In the genomic region with DNA sequence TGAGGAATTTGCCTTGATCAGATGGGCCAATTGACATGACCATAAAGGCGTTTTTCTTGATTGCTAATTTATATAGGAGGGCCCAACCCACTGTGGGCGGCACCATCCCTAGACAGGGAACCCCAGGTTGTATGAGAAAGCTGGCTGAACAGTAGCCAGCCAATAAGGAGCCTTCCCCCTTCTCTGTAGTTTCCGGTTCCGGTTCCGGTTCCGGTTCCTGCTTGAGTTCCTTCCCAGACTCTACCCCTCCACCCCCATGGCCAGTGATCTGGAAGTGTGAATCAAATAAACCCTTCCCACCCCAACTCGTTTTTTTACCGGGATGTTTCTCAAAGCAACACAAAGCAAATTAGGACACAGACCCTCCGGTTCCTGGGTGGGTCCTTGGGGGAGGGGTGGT, we compare ENCODE assay signal across 25 mouse cellular contexts. TPM values are rescaled to one million over a fixed set of nuclear protein-coding genes. Genes with fewer than 3 reads are reported as not detected.
DNase-seq lines count a peak whose midpoint lies in the region; ATAC-seq and TF ChIP-seq lines count a peak whose summit lies in the region.
"Had no signal": no experiment of that assay in that cellular context is flagged by ENCODE, and none has a peak within 500 bp of the region (broad histone marks: within the 10 kb centered on the region; RNA-seq: fewer than 3 reads in every experiment).

No protein-coding gene starts in this region.

- H3K4me2 ChIP-seq in hindbrain, embryonic 12.5 days (replicated peaks) = no peak overlapping the region
- H3K4me2 ChIP-seq: embryonic facial prominence, embryonic 12.5 days; forebrain, embryonic 13.5 days; forebrain, embryonic 15.5 days had no signal

- DNase-seq in hindbrain, embryonic 10.5 days (ENCODE audit: low spot score) = no peak
- peak; percentile 63 for DNase-seq in ES-CJ7 (ENCODE audit: low read depth, low spot score)
- DNase-seq in R1 (ENCODE audit: low read depth, low spot score) = peak; percentile 78
- no peak for DNase-seq in embryonic facial prominence, embryonic 10.5 days (ENCODE audit: low spot score)
- DNase-seq in cerebellum, adult 2 months = no peak
- DNase-seq in lung, postnatal 36 days = no peak
- DNase-seq: adrenal gland, adult 8-10 months; adrenal gland, postnatal 14 days; adrenal gland, postnatal 36 days; cerebellum, adult 11-12 months; cerebellum, adult 8-10 months; cerebellum, adult 9-11 months; cerebellum, postnatal 14 days; cerebellum, postnatal 36 days; embryo, embryonic 11 days; forebrain, postnatal 0 days had no signal

- no peak for ATAC-seq in hindbrain, embryonic 12.5 days (ENCODE audit: low FRiP score)
- ATAC-seq: activated CD4-positive, CD25-positive, alpha-beta regulatory T cell, adult 4 months; forebrain, embryonic 13.5 days; forebrain, embryonic 15.5 days; forebrain, postnatal 0 days; Patski had no signal

- no peak overlapping the region for H3K9ac ChIP-seq in hindbrain, embryonic 12.5 days
- H3K9ac ChIP-seq: embryonic facial prominence, embryonic 12.5 days; forebrain, embryonic 13.5 days; forebrain, embryonic 15.5 days; forebrain, postnatal 0 days had no signal

- H3K9me3 ChIP-seq in hindbrain, embryonic 10.5 days = no peaks in the 10 kb centered on the region
- H3K9me3 ChIP-seq in hindbrain, embryonic 12.5 days (replicated peaks) = no peaks in the 10 kb centered on the region
- H3K9me3 ChIP-seq in embryonic facial prominence, embryonic 10.5 days = no peaks in the 10 kb centered on the region
- H3K9me3 ChIP-seq: embryonic facial prominence, embryonic 12.5 days; forebrain, embryonic 13.5 days; forebrain, embryonic 15.5 days; G1E had no signal

- no peak overlapping the region for H3K4me3 ChIP-seq in hindbrain, embryonic 10.5 days
- H3K4me3 ChIP-seq in hindbrain, embryonic 12.5 days = no peak overlapping the region
- H3K4me3 ChIP-seq in embryonic facial prominence, embryonic 10.5 days = no peak overlapping the region
- no peak overlapping the region for H3K4me3 ChIP-seq in cerebellum, adult 2 months (replicated peaks; ENCODE audit: insufficient read depth, low read depth, low read length)
- H3K4me3 ChIP-seq: embryonic facial prominence, embryonic 12.5 days; forebrain, embryonic 13.5 days; forebrain, embryonic 15.5 days had no signal

- H3K4me1 ChIP-seq in hindbrain, embryonic 10.5 days (replicated peaks) = peaks cover 92% of the 10 kb centered on the region
- H3K4me1 ChIP-seq in hindbrain, embryonic 12.5 days = peaks cover 45% of the 10 kb centered on the region
- peaks cover 90% of the 10 kb centered on the region for H3K4me1 ChIP-seq in embryonic facial prominence, embryonic 10.5 days
- H3K4me1 ChIP-seq in cerebellum, adult 2 months (ENCODE audit: control insufficient read depth, insufficient read depth, low read length) = no peaks in the 10 kb centered on the region
- H3K4me1 ChIP-seq: forebrain, embryonic 13.5 days; forebrain, embryonic 15.5 days had no signal

- H3K27me3 ChIP-seq in hindbrain, embryonic 10.5 days (ENCODE audit: insufficient read depth, poor library complexity, severe bottlenecking) = peaks cover 51% of the 10 kb centered on the region
- peaks cover 18% of the 10 kb centered on the region for H3K27me3 ChIP-seq in hindbrain, embryonic 12.5 days
- H3K27me3 ChIP-seq in embryonic facial prominence, embryonic 10.5 days (replicated peaks; ENCODE audit: low read depth, poor library complexity, severe bottlenecking) = peaks cover 73% of the 10 kb centered on the region
- H3K27me3 ChIP-seq in cerebellum, adult 2 months (ENCODE audit: control insufficient read depth, insufficient read depth, low read length) = no peaks in the 10 kb centered on the region; the same call in 1 of the 2 replicates

- TF ChIP-seq POLR2A in cerebellum, adult 2 months (IDR thresholded peaks at IDR 0.05; ENCODE audit: borderline replicate concordance, insufficient read depth, low read length) = no peak

- 90% methylated on average over 9 of the region's 9 CpGs for WGBS in hindbrain, embryonic 10.5 days
- 90% methylated on average over 9 of the region's 9 CpGs for WGBS in hindbrain, embryonic 12.5 days
- WGBS in embryonic facial prominence, embryonic 10.5 days = 88% methylated on average over 9 of the region's 9 CpGs
- WGBS in cerebellum, adult 2 months = 89% methylated on average over 9 of the region's 9 CpGs

- TF ChIP-seq CTCF in cerebellum, adult 2 months (IDR thresholded peaks at IDR 0.05; ENCODE audit: borderline replicate concordance, insufficient read depth, low read depth, low read length) = no peak

- no peaks in the 10 kb centered on the region for H3K36me3 ChIP-seq in hindbrain, embryonic 10.5 days
- no peaks in the 10 kb centered on the region for H3K36me3 ChIP-seq in hindbrain, embryonic 12.5 days
- H3K36me3 ChIP-seq in embryonic facial prominence, embryonic 10.5 days (replicated peaks) = no peaks in the 10 kb centered on the region
- H3K36me3 ChIP-seq: embryonic facial prominence, embryonic 12.5 days; forebrain, embryonic 15.5 days; G1E had no signal

- peak overlapping the region; percentile 64; the same call in 1 of the 2 replicates for H3K27ac ChIP-seq in hindbrain, embryonic 10.5 days
- H3K27ac ChIP-seq in hindbrain, embryonic 12.5 days = no peak overlapping the region
- 0 out of 2 replicates have a peak overlapping the region, but pooled peaks have one; percentile 36 for H3K27ac ChIP-seq in embryonic facial prominence, embryonic 10.5 days (replicated peaks)
- H3K27ac ChIP-seq in cerebellum, adult 2 months (ENCODE audit: insufficient read depth, low read length) = no peak overlapping the region
- H3K27ac ChIP-seq: embryonic facial prominence, embryonic 12.5 days; forebrain, embryonic 13.5 days; forebrain, embryonic 15.5 days had no signal

RNA-seq across cellular contexts. Expression of a gene that starts 3.2 kb away (rescaled TPM):
- 0.16 and 0.29 TPM in 2 replicates for polyA plus RNA-seq in hindbrain, embryonic 10.5 days (2016; fragmentation: Nextera tagmentation; extraction: Ambion mirVana)
- polyA plus RNA-seq in hindbrain, embryonic 12.5 days (2016; fragmentation: Nextera tagmentation; extraction: Ambion mirVana) = 0.22 TPM in 1 of 2 replicates, not detected in the other
- polyA plus RNA-seq in embryonic facial prominence, embryonic 10.5 days (2016; fragmentation: Nextera tagmentation; extraction: Ambion mirVana) = 0.22 and 0.47 TPM in 2 replicates
- 92.6 and 99.0 TPM in 2 replicates for polyA plus RNA-seq in cerebellum, adult 2 months (2012; rRNA removed)
- polyA plus RNA-seq: activated CD4-positive, CD25-positive, alpha-beta regulatory T cell, adult 4 months; C2C12; G1E had no signal

RNA-seq across cellular contexts. Expression of a gene that starts 19.7 kb away (rescaled TPM):
- polyA plus RNA-seq in hindbrain, embryonic 10.5 days (2016; fragmentation: Nextera tagmentation; extraction: Ambion mirVana) = 0.16 and 0.41 TPM in 2 replicates
- 0.18 TPM in 1 of 2 replicates, not detected in the other for polyA plus RNA-seq in hindbrain, embryonic 12.5 days (2016; fragmentation: Nextera tagmentation; extraction: Ambion mirVana)
- polyA plus RNA-seq in embryonic facial prominence, embryonic 10.5 days (2016; fragmentation: Nextera tagmentation; extraction: Ambion mirVana) = 0.27 TPM in 1 of 2 replicates, not detected in the other
- polyA plus RNA-seq in cerebellum, adult 2 months (2012; rRNA removed) = 0.11 TPM in 2 replicates
- polyA plus RNA-seq: activated CD4-positive, CD25-positive, alpha-beta regulatory T cell, adult 4 months; C2C12; forebrain, embryonic 11.5 days; forebrain, embryonic 13.5 days; forebrain, embryonic 15.5 days; G1E; Patski had no signal

RNA-seq across cellular contexts. Expression of a gene that starts 27.2 kb away (rescaled TPM):
- 16.8 and 17.4 TPM in 2 replicates for polyA plus RNA-seq in hindbrain, embryonic 10.5 days (2016; fragmentation: Nextera tagmentation; extraction: Ambion mirVana)
- 13.2 and 14.9 TPM in 2 replicates for polyA plus RNA-seq in hindbrain, embryonic 12.5 days (2016; fragmentation: Nextera tagmentation; extraction: Ambion mirVana)
- 15.7 and 17.8 TPM in 2 replicates for polyA plus RNA-seq in embryonic facial prominence, embryonic 10.5 days (2016; fragmentation: Nextera tagmentation; extraction: Ambion mirVana)
- polyA plus RNA-seq in cerebellum, adult 2 months (2012; rRNA removed) = 14.2 and 14.6 TPM in 2 replicates

RNA-seq across cellular contexts. Expression of a gene that starts 33.9 kb away (rescaled TPM):
- polyA plus RNA-seq in hindbrain, embryonic 10.5 days (2016; fragmentation: Nextera tagmentation; extraction: Ambion mirVana) = 9.6 and 11.6 TPM in 2 replicates
- polyA plus RNA-seq in hindbrain, embryonic 12.5 days (2016; fragmentation: Nextera tagmentation; extraction: Ambion mirVana) = 1.8 and 2.5 TPM in 2 replicates
- 3.8 and 4.5 TPM in 2 replicates for polyA plus RNA-seq in embryonic facial prominence, embryonic 10.5 days (2016; fragmentation: Nextera tagmentation; extraction: Ambion mirVana)
- 18.9 and 19.3 TPM in 2 replicates for polyA plus RNA-seq in cerebellum, adult 2 months (2012; rRNA removed)
- polyA plus RNA-seq: activated CD4-positive, CD25-positive, alpha-beta regulatory T cell, adult 4 months; C2C12; G1E; Patski had no signal

RNA-seq across cellular contexts. Expression of a gene that starts 57.2 kb away (rescaled TPM):
- 0.39 and 1.3 TPM in 2 replicates for polyA plus RNA-seq in hindbrain, embryonic 10.5 days (2016; fragmentation: Nextera tagmentation; extraction: Ambion mirVana)
- 0.61 TPM in 2 replicates for polyA plus RNA-seq in hindbrain, embryonic 12.5 days (2016; fragmentation: Nextera tagmentation; extraction: Ambion mirVana)
- 0.11 and 0.15 TPM in 2 replicates for polyA plus RNA-seq in embryonic facial prominence, embryonic 10.5 days (2016; fragmentation: Nextera tagmentation; extraction: Ambion mirVana)
- 0.20 and 0.27 TPM in 2 replicates for polyA plus RNA-seq in cerebellum, adult 2 months (2012; rRNA removed)
- polyA plus RNA-seq: activated CD4-positive, CD25-positive, alpha-beta regulatory T cell, adult 4 months; forebrain, embryonic 11.5 days had no signal

Comparison
In these comparisons a context has a peak if more than half of its experiments do, and no peak if none do; other contexts are left out.
1. H3K27ac ChIP-seq: peak in hindbrain, embryonic 10.5 days (single experiment) and embryonic facial prominence, embryonic 10.5 days (single experiment); none in hindbrain, embryonic 12.5 days (single experiment) and cerebellum, adult 2 months (single experiment).
2. DNase-seq: peak in ES-CJ7 (single experiment) and R1 (single experiment); none in hindbrain, embryonic 10.5 days (single experiment), embryonic facial prominence, embryonic 10.5 days (single experiment), cerebellum, adult 2 months (0 of 2) and lung, postnatal 36 days (single experiment).
3. RNA of a gene that starts 3.2 kb away (polyA plus RNA-seq): 92.6 to 99.0 TPM in cerebellum, adult 2 months; 0.16 to 0.29 TPM in hindbrain, embryonic 10.5 days, 0.22 to 0.47 TPM in embryonic facial prominence, embryonic 10.5 days and 0.22 TPM in hindbrain, embryonic 12.5 days; every median in the first group is over 10 times any median in the second.